Mouse (Mus musculus): Measurements from ENCODE around the gene Sell. TPM values are rescaled to one million over a fixed set of nuclear protein-coding genes. Genes with fewer than 3 reads are reported as not detected.

Sell gene
- polyA plus RNA-seq (2014; fragmentation: Illumina TruSeq; extraction: RNeasy Lipid Tissue Mini Kit (QIAGEN cat#74804); ENCODE audit: low read depth, low replicate concordance) = 0.47 TPM

GRCm38 (mm10) chr1:164061925-164062324 lies at the start of gene Sell:
Gene Sell, plus strand, starts transcription at chr1:164061982.

GRCm38 (mm10) chr1:164047934-164048333 lies 13.8 kb upstream of the Sell start, which contains the start of gene Sele:
Gene Sele, plus strand, starts transcription at chr1:164048234.

GRCm38 (mm10) chr1:164114947-164115493 lies 53.2 kb downstream of the Sell start, which contains the start of gene Selp:
Gene Selp, plus strand, starts transcription at chr1:164115264.

Other genes starting within 250 kb of the Sell start
- gene Scyl3, start 132.9 kb upstream of the Sell start, polyA plus RNA-seq (2014; fragmentation: Illumina TruSeq; extraction: RNeasy Lipid Tissue Mini Kit (QIAGEN cat#74804); ENCODE audit: low read depth, low replicate concordance) = 8.3 TPM
- 0.58 TPM for gene BC055324, start 67.2 kb upstream of the Sell start, polyA plus RNA-seq (2014; fragmentation: Illumina TruSeq; extraction: RNeasy Lipid Tissue Mini Kit (QIAGEN cat#74804); ENCODE audit: low read depth, low replicate concordance)
- gene Mettl18, start 67.1 kb upstream of the Sell start, polyA plus RNA-seq (2014; fragmentation: Illumina TruSeq; extraction: RNeasy Lipid Tissue Mini Kit (QIAGEN cat#74804); ENCODE audit: low read depth, low replicate concordance) = 6.0 TPM
- gene Sele, start 13.7 kb upstream of the Sell start, polyA plus RNA-seq (2014; fragmentation: Illumina TruSeq; extraction: RNeasy Lipid Tissue Mini Kit (QIAGEN cat#74804); ENCODE audit: low read depth, low replicate concordance) = 0.58 TPM
- 0.60 TPM for gene Selp, start 53.3 kb downstream of the Sell start, polyA plus RNA-seq (2014; fragmentation: Illumina TruSeq; extraction: RNeasy Lipid Tissue Mini Kit (QIAGEN cat#74804); ENCODE audit: low read depth, low replicate concordance)
- 0.08 TPM for gene F5, start 89.9 kb downstream of the Sell start, polyA plus RNA-seq (2014; fragmentation: Illumina TruSeq; extraction: RNeasy Lipid Tissue Mini Kit (QIAGEN cat#74804); ENCODE audit: low read depth, low replicate concordance)
- 5.9 TPM for gene Slc19a2, start 187.1 kb downstream of the Sell start, polyA plus RNA-seq (2014; fragmentation: Illumina TruSeq; extraction: RNeasy Lipid Tissue Mini Kit (QIAGEN cat#74804); ENCODE audit: low read depth, low replicate concordance)
- gene Ccdc181, start 213.6 kb downstream of the Sell start, polyA plus RNA-seq (2014; fragmentation: Illumina TruSeq; extraction: RNeasy Lipid Tissue Mini Kit (QIAGEN cat#74804); ENCODE audit: low read depth, low replicate concordance) = 11.0 TPM
- 4.5 TPM for gene Nme7, start 242.1 kb downstream of the Sell start, polyA plus RNA-seq (2014; fragmentation: Illumina TruSeq; extraction: RNeasy Lipid Tissue Mini Kit (QIAGEN cat#74804); ENCODE audit: low read depth, low replicate concordance)
- gene Blzf1, start 245.5 kb downstream of the Sell start, polyA plus RNA-seq (2014; fragmentation: Illumina TruSeq; extraction: RNeasy Lipid Tissue Mini Kit (QIAGEN cat#74804); ENCODE audit: low read depth, low replicate concordance) = 23.9 TPM

Measured in heart, adult 10 weeks (tissue).